Mouse (Mus musculus): ENCODE data around the gene Pilrb1. TPM values are rescaled to one million over a fixed set of nuclear protein-coding genes. Genes with fewer than 3 reads are reported as not detected.
A peak's percentile ranks its signal among the peaks of the same experiment; 100 is the strongest.
"Not testable (repeated sequence)": the region's sequence is repeated elsewhere in the genome, so short reads cannot be mapped to it uniquely, and the experiment has no call there.

The Pilrb1 gene
- polyA plus RNA-seq, 1 experiment from 2014 or later: 1.3 TPM

- ATAC-seq; H3K9ac ChIP-seq; H3K4me1 ChIP-seq; H3K4me2 ChIP-seq; H3K4me3 ChIP-seq; H3K9me3 ChIP-seq (replicated peaks); H3K36me3 ChIP-seq; H3K27me3 ChIP-seq (replicated peaks); H3K27ac ChIP-seq: not testable (repeated sequence)
- 67% methylated on average over 1 of the region's 1 CpGs for WGBS (ENCODE audit: insufficient replicate concordance)
Observed at GRCm38 (mm10) chr5:137864008-137864407, 6.1 kb upstream of the Pilrb1 start.

- not testable (repeated sequence) for H3K27me3 ChIP-seq (replicated peaks); H3K4me2 ChIP-seq; H3K36me3 ChIP-seq; ATAC-seq; H3K4me1 ChIP-seq; H3K9ac ChIP-seq; H3K9me3 ChIP-seq (replicated peaks); H3K4me3 ChIP-seq; H3K27ac ChIP-seq
- 35% methylated on average over 5 of the region's 5 CpGs for WGBS (ENCODE audit: insufficient replicate concordance)
Observed at GRCm38 (mm10) chr5:137856870-137857269, 1.0 kb downstream of the Pilrb1 start.

DNA sequence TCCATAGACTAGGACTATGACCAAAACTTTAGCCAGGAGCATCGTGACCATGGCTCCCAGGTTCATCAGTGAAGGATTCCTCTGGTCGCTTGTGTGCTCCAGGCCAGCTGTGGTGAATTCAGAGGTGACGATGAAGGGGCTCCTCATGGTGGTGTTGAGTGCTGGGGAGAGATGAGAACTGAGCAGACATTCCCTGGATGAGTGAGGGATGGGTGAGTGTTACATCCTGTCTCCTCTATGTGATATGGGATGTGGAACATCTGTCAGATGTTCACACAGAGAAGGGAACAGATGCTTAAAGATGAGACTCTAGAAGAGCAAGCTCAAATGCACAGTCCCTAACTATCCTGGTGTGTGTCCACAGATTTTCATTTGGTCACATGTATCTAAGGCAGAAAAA, 3.0 kb downstream of the Pilrb1 start:
- H3K36me3 ChIP-seq; ATAC-seq; H3K27ac ChIP-seq; H3K4me2 ChIP-seq; H3K27me3 ChIP-seq (replicated peaks); H3K4me1 ChIP-seq; H3K4me3 ChIP-seq; H3K9me3 ChIP-seq (replicated peaks); H3K9ac ChIP-seq: not testable (repeated sequence)
- 72% methylated on average over 3 of the region's 3 CpGs for WGBS (ENCODE audit: insufficient replicate concordance)

DNA sequence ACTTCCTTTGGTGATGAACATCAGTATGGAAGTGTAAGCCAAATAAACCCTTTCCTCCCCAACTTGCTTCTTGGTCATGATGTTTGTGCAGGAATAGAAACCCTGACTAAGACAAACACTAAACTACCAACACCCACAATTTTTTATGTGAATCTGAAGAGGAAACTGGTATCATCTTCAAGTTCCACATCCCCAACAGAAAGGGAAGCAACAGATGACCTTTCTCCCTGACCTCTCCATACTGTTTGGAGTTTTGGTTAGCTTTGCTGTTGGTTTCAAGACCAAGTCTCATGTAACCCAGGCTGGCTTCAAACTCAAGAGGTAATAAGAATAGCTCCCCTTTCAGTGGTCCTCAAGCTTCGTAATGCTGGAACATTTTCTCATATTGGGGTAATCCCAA, 7.6 kb downstream of the Pilrb1 start:
- not testable (repeated sequence) for H3K9ac ChIP-seq; H3K4me1 ChIP-seq; H3K27ac ChIP-seq; H3K9me3 ChIP-seq (replicated peaks); H3K4me2 ChIP-seq; H3K36me3 ChIP-seq; H3K4me3 ChIP-seq; H3K27me3 ChIP-seq (replicated peaks); ATAC-seq
- 58% methylated on average over 1 of the region's 1 CpGs for WGBS (ENCODE audit: insufficient replicate concordance)

DNA sequence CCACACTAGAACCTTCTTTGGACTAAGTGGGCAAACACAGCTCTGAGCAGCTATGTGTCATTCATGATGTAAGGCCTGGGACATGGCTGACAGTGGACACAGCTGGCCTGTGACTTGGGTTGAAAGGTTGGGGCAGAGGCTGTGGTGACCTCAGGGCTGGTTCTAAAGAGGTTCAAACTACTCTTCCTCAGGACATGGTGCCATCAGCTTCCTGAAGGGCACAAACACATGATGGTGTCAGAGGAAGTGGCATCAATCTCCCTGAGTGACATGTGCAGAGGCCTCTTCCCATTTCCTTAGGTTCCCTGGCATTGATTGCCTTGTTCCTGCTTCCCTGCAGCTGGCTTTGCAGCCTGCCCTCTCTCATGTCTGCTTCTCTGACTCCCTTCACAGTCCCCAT, 20.8 kb downstream of the Pilrb1 start:
- H3K9me3 ChIP-seq (replicated peaks); H3K36me3 ChIP-seq; H3K27ac ChIP-seq; H3K4me1 ChIP-seq; H3K4me2 ChIP-seq; H3K9ac ChIP-seq; H3K27me3 ChIP-seq (replicated peaks); ATAC-seq; H3K4me3 ChIP-seq: not testable (repeated sequence)

- H3K4me2 ChIP-seq: no peak overlapping the region
- H3K27me3 ChIP-seq (replicated peaks): no peaks in the 10 kb centered on the region
- no peak overlapping the region for H3K4me3 ChIP-seq
- ATAC-seq: no peak
- H3K9ac ChIP-seq: no peak overlapping the region
- no peaks in the 10 kb centered on the region for H3K4me1 ChIP-seq
- H3K27ac ChIP-seq: no peak overlapping the region
- H3K9me3 ChIP-seq (replicated peaks): no peaks in the 10 kb centered on the region
- no peaks in the 10 kb centered on the region for H3K36me3 ChIP-seq
Observed at GRCm38 (mm10) chr5:137836611-137837010, 21.3 kb downstream of the Pilrb1 start.

- H3K4me1 ChIP-seq; H3K27ac ChIP-seq; ATAC-seq; H3K27me3 ChIP-seq (replicated peaks); H3K9me3 ChIP-seq (replicated peaks); H3K9ac ChIP-seq; H3K36me3 ChIP-seq; H3K4me3 ChIP-seq; H3K4me2 ChIP-seq: not testable (repeated sequence)
- 22% methylated on average over 2 of the region's 2 CpGs for WGBS (ENCODE audit: insufficient replicate concordance)
Observed at GRCm38 (mm10) chr5:137835966-137836520, 21.9 kb downstream of the Pilrb1 start, which contains the start of gene Pilra. Gene Pilra (minus strand): TSS chr5:137836281.

DNA sequence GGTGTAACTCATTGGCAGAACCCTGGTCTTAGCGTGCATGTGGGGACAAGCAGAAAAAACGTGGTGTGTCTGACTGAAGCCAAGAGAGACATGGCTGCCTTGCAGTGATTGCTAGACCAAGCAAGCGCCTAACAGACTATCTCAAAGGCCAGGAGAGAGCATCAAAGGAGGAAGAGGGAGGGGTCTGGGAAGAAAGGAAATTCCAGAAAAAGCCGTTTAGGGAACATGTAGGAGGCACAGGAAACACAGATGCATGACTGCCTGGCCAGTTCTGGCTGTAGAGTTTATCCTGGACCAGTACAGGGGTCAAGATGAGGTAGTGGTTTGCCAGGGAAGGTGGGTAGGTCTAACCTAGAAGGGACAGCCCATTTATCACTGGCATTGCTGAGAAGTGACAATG, 24.4 kb downstream of the Pilrb1 start:
- Histone ChIP-seq H3K9me3 (replicated peaks) (no peaks in the 10 kb centered on the region), H3K4me2 (no peak overlapping the region)

DNA sequence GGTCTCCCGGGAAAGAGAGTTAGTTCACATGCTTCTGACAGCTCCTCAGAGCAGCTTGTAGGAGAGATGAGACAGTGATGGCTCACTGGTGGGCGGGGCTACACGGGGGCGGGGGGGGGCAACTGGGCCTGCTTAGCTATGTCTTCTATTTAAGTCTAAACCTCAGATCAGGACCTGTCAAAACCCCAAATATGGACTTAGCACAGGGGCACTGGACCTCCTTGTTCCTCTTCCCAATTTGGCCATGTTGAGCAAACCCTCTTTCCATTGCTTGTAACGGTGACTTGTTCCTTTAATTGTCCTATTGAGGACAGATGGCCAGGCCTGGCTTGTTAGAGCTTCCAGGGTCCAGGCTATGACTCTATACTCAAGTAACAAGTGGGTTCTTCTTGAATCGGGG, 26.4 kb downstream of the Pilrb1 start:
- H3K27ac ChIP-seq: no peak overlapping the region
- no peaks in the 10 kb centered on the region for H3K9me3 ChIP-seq (replicated peaks)
- H3K4me3 ChIP-seq: no peak overlapping the region
- no peak overlapping the region for H3K4me2 ChIP-seq
- WGBS (ENCODE audit: insufficient replicate concordance): 41% methylated on average over 6 of the region's 6 CpGs
- no peak overlapping the region for H3K9ac ChIP-seq
- H3K36me3 ChIP-seq: no peaks in the 10 kb centered on the region
- no peak for ATAC-seq
- H3K27me3 ChIP-seq (replicated peaks): no peaks in the 10 kb centered on the region
- no peaks in the 10 kb centered on the region for H3K4me1 ChIP-seq

More for the DNA sequence above, 24.4 kb downstream of the Pilrb1 start:
- no peaks in the 10 kb centered on the region for H3K4me1 ChIP-seq
- WGBS (ENCODE audit: insufficient replicate concordance): 46% methylated on average over 4 of the region's 4 CpGs
- H3K27ac ChIP-seq: no peak overlapping the region
- ATAC-seq: no peak
- no peak overlapping the region for H3K9ac ChIP-seq
- no peaks in the 10 kb centered on the region for H3K27me3 ChIP-seq (replicated peaks)
- no peak overlapping the region for H3K4me3 ChIP-seq
- no peaks in the 10 kb centered on the region for H3K36me3 ChIP-seq

GRCm38 (mm10) chr5:137831106-137831505, 26.8 kb downstream of the Pilrb1 start:
- no peak overlapping the region for H3K27ac ChIP-seq
- H3K36me3 ChIP-seq: no peaks in the 10 kb centered on the region
- no peak overlapping the region for H3K4me3 ChIP-seq
- no peaks in the 10 kb centered on the region for H3K9me3 ChIP-seq (replicated peaks)
- no peaks in the 10 kb centered on the region for H3K27me3 ChIP-seq (replicated peaks)
- no peak for ATAC-seq
- no peak overlapping the region for H3K4me2 ChIP-seq
- no peak overlapping the region for H3K9ac ChIP-seq
- WGBS (ENCODE audit: insufficient replicate concordance): 49% methylated on average over 4 of the region's 4 CpGs
- no peaks in the 10 kb centered on the region for H3K4me1 ChIP-seq

GRCm38 (mm10) chr5:137830238-137830637, 27.7 kb downstream of the Pilrb1 start:
- Histone ChIP-seq H3K4me3 (no peak overlapping the region), H3K27me3 (replicated peaks) (no peaks in the 10 kb centered on the region), H3K36me3 (no peaks in the 10 kb centered on the region), H3K9me3 (replicated peaks) (no peaks in the 10 kb centered on the region), H3K9ac (no peak overlapping the region), H3K27ac (peak overlapping the region; percentile 15; the same call in 1 of the 2 replicates), H3K4me1 (no peaks in the 10 kb centered on the region), H3K4me2 (no peak overlapping the region)
- ATAC-seq: no peak
- 52% methylated on average over 7 of the region's 7 CpGs for WGBS (ENCODE audit: insufficient replicate concordance)

DNA sequence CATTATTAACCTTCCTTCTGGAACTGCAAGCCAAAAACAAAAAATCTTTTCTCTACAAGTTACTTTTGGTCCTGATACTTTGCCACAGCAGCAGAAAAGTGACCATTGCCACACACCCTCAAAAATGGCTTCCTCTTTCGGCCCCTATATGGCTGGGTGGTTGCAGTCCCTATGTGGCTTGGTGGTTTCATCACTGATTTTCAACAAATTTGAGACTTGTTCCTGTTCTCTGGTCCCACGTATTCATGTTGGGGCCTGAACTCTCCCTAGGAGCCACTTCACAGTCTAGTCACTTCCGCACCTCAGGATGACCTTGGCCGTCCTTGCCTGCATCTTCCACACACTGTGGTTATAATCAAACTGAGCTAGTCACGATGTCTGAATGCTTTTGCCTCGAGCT, 29.2 kb downstream of the Pilrb1 start:
- Histone ChIP-seq H3K27me3 (replicated peaks) (no peaks in the 10 kb centered on the region), H3K36me3 (no peaks in the 10 kb centered on the region), H3K9ac (no peak overlapping the region), H3K9me3 (replicated peaks) (no peaks in the 10 kb centered on the region), H3K4me1 (no peaks in the 10 kb centered on the region), H3K4me3 (no peak overlapping the region), H3K4me2 (no peak overlapping the region), H3K27ac (no peak overlapping the region)
- 48% methylated on average over 6 of the region's 6 CpGs for WGBS (ENCODE audit: insufficient replicate concordance)
- ATAC-seq: no peak

DNA sequence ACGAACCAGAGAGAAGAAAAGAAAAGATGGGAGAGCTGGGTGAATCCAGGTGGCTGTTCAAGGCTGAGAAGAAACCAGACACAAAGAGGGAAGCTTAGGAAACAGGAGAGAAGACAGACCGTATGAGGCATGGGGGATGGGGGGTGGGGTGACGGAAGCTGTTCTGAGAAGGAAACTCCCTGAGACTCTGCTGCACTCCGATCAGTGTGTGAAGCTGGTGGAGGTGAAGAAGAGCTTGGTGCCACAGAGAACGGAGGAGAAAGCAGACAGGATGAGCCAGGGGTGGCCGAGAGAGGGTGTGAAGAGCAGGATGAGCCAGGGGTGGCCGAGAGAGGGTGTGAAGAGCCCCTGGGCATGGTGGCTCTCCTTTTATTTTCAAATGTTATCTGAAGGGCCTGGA, 31.5 kb downstream of the Pilrb1 start:
- H3K27me3 ChIP-seq (replicated peaks): no peaks in the 10 kb centered on the region
- H3K36me3 ChIP-seq: no peaks in the 10 kb centered on the region
- no peaks in the 10 kb centered on the region for H3K9me3 ChIP-seq (replicated peaks)
- 20% methylated on average over 7 of the region's 7 CpGs for WGBS (ENCODE audit: insufficient replicate concordance)
- ATAC-seq: no peak
- H3K9ac ChIP-seq: no peak overlapping the region
- no peaks in the 10 kb centered on the region for H3K4me1 ChIP-seq
- H3K27ac ChIP-seq: no peak overlapping the region
- no peak overlapping the region for H3K4me3 ChIP-seq
- H3K4me2 ChIP-seq: no peak overlapping the region
